Mouse (Mus musculus) brain, embryonic 14.5 days (tissue): ENCODE measurements around the gene Babam1.

ENCODE experiments used
- CTCF ChIP-seq: fragments of 200-500 bp; IDR thresholded peaks from 2 replicates; pipeline ENCODE4 v1.5.1; 2012; ENCODE audit warnings: inconsistent platforms, mild to moderate bottlenecking, moderate library complexity, borderline replicate concordance; ENCODE audit not compliant: insufficient read depth, insufficient read length; ENCODE audit errors: extremely low read depth
- POLR2A ChIP-seq: fragments of 200-500 bp; IDR thresholded peaks from 2 replicates; pipeline ENCODE4 v1.6.1; 2012; ENCODE audit warnings: mild to moderate bottlenecking, inconsistent platforms, borderline replicate concordance; ENCODE audit not compliant: poor library complexity, insufficient read depth, insufficient read length, severe bottlenecking; ENCODE audit errors: extremely low read depth

DNA sequence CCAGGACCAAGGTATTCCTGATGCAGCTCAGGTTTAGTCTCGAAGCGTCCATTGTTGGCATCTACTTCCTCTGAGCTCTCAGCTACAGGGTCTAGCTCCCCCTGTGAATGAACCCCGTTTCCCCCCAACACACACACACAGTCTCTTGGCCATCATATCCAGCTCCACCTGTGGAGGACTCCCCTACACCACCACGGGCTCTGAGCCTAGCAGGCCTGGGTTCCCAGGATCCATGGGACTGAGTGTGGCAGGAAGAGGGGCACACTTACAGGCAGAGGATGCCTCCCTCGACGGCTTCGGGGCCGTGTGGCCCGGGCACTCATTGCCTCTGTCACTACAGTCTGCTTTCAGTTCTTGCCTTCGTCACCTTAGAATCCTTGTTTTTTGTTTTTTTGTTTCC, 1.6 kb upstream of the Babam1 start:
- no peak for TF ChIP-seq POLR2A
- no peak for TF ChIP-seq CTCF
